Comparison of ENCODE assay signal across 16 mouse cellular contexts in genomic region chr2:72627915-72628314, GRCm38 (mm10).
DNase-seq lines count a peak whose midpoint lies in the region; ATAC-seq and TF ChIP-seq lines count a peak whose summit lies in the region.
"Had no signal": no experiment of that assay in that cellular context is flagged by ENCODE, and none has a peak within 500 bp of the region (broad histone marks: within the 10 kb centered on the region; RNA-seq: fewer than 3 reads in every experiment).

No protein-coding gene starts in this region.

- H3K9ac ChIP-seq in forebrain, embryonic 14.5 days (ENCODE audit: low read length): no peak overlapping the region
- no peak overlapping the region for H3K9ac ChIP-seq in forebrain, embryonic 11.5 days (ENCODE audit: low read length)
- H3K9ac ChIP-seq in lung, embryonic 14.5 days: no peak overlapping the region
- H3K9ac ChIP-seq: forebrain, embryonic 12.5 days; liver, embryonic 15.5 days; stomach, embryonic 15.5 days had no signal

- TF ChIP-seq CTCF in lung, embryonic 14.5 days (IDR thresholded peaks at IDR 0.05; ENCODE audit: low read depth): no peak
- no peak for TF ChIP-seq CTCF in lung, adult 2 months (IDR thresholded peaks at IDR 0.05; ENCODE audit: insufficient read depth, low read length)

- WGBS in forebrain, embryonic 14.5 days: 18% methylated on average over 3 of the region's 3 CpGs
- WGBS in forebrain, embryonic 11.5 days: 66% methylated on average over 3 of the region's 3 CpGs
- WGBS in lung, embryonic 14.5 days: 31% methylated on average over 3 of the region's 3 CpGs
- 39% methylated on average over 3 of the region's 3 CpGs for WGBS in lung, adult 2 months

- no peaks in the 10 kb centered on the region for H3K36me3 ChIP-seq in forebrain, embryonic 14.5 days (ENCODE audit: control insufficient read depth, insufficient read depth, low read length)
- no peaks in the 10 kb centered on the region for H3K36me3 ChIP-seq in forebrain, embryonic 11.5 days (ENCODE audit: control insufficient read depth, insufficient read depth, low read length)
- H3K36me3 ChIP-seq in lung, embryonic 14.5 days (ENCODE audit: insufficient read depth): no peaks in the 10 kb centered on the region
- H3K36me3 ChIP-seq: forebrain, embryonic 12.5 days; liver, embryonic 15.5 days; stomach, embryonic 15.5 days had no signal

- H3K4me3 ChIP-seq in forebrain, embryonic 14.5 days (ENCODE audit: low read depth, low read length): no peak overlapping the region
- H3K4me3 ChIP-seq in forebrain, embryonic 11.5 days (ENCODE audit: low read depth, low read length): no peak overlapping the region
- H3K4me3 ChIP-seq in lung, embryonic 14.5 days (ENCODE audit: low read depth, low read length): no peak overlapping the region
- no peak overlapping the region for H3K4me3 ChIP-seq in lung, adult 2 months (replicated peaks; ENCODE audit: extremely low read depth, low read depth, low read length)
- H3K4me3 ChIP-seq: forebrain, embryonic 12.5 days; gastrocnemius, adult 2 months; liver, embryonic 15.5 days; stomach, embryonic 15.5 days had no signal

- H3K4me2 ChIP-seq in forebrain, embryonic 14.5 days (ENCODE audit: low read length): no peak overlapping the region
- H3K4me2 ChIP-seq in forebrain, embryonic 11.5 days (ENCODE audit: low read depth, low read length, severe bottlenecking): no peak overlapping the region
- no peak overlapping the region for H3K4me2 ChIP-seq in lung, embryonic 14.5 days
- H3K4me2 ChIP-seq: forebrain, embryonic 12.5 days; liver, embryonic 15.5 days; stomach, embryonic 15.5 days had no signal

- H3K4me1 ChIP-seq in forebrain, embryonic 14.5 days (ENCODE audit: control insufficient read depth, insufficient read depth, low read length): peaks cover 36% of the 10 kb centered on the region
- peaks cover 5% of the 10 kb centered on the region; the same call in 1 of the 2 replicates for H3K4me1 ChIP-seq in forebrain, embryonic 11.5 days (replicated peaks; ENCODE audit: control insufficient read depth, insufficient read depth, low read length)
- peaks cover 12% of the 10 kb centered on the region; the same call in 1 of the 2 replicates for H3K4me1 ChIP-seq in lung, embryonic 14.5 days (ENCODE audit: insufficient read depth)
- H3K4me1 ChIP-seq in lung, adult 2 months (ENCODE audit: control insufficient read depth, insufficient read depth, low read length): no peaks in the 10 kb centered on the region
- H3K4me1 ChIP-seq: liver, embryonic 15.5 days had no signal

- no peak overlapping the region for H3K27ac ChIP-seq in forebrain, embryonic 14.5 days (ENCODE audit: low read depth, low read length)
- H3K27ac ChIP-seq in forebrain, embryonic 11.5 days (ENCODE audit: low read depth, low read length): no peak overlapping the region
- H3K27ac ChIP-seq in lung, embryonic 14.5 days (ENCODE audit: low read depth): no peak overlapping the region
- H3K27ac ChIP-seq: forebrain, embryonic 12.5 days; gastrocnemius, adult 2 months; liver, embryonic 15.5 days had no signal

- TF ChIP-seq POLR2A in lung, adult 2 months (IDR thresholded peaks at IDR 0.05; ENCODE audit: borderline replicate concordance, extremely low read depth, low read depth, low read length): no peak

- ATAC-seq in forebrain, embryonic 14.5 days: no peak
- no peak for ATAC-seq in forebrain, embryonic 11.5 days (replicated peaks; ENCODE audit: low FRiP score)
- ATAC-seq in lung, embryonic 14.5 days (ENCODE audit: insufficient read depth): no peak
- ATAC-seq: CD4-positive, CD25-positive, alpha-beta regulatory T cell, adult 4 months had no signal

- peak; percentile 68 for DNase-seq in forebrain, embryonic 14.5 days (ENCODE audit: low spot score)
- no peak for DNase-seq in forebrain, embryonic 11.5 days (ENCODE audit: low spot score)
- peak; percentile 68 for DNase-seq in lung, embryonic 14.5 days
- DNase-seq in lung, adult 2 months: no peak
- peak; percentile 36 for DNase-seq in NIH3T3 (ENCODE audit: low read depth)
- DNase-seq in adrenal gland, postnatal 36 days: peak; percentile 15 to 49
- no peak for DNase-seq in frontal cortex, postnatal 36 days (ENCODE audit: low spot score in 2 of 2)
- DNase-seq: cerebellum, adult 9-10 months; gastrocnemius, adult 2 months; heart, adult 11 months; kidney, adult 8-10 months; spleen, adult 18-20 months had no signal

- H3K9me3 ChIP-seq in forebrain, embryonic 14.5 days (replicated peaks; ENCODE audit: control insufficient read depth, low read length): no peaks in the 10 kb centered on the region
- no peaks in the 10 kb centered on the region for H3K9me3 ChIP-seq in forebrain, embryonic 11.5 days (ENCODE audit: control insufficient read depth, low read length)
- no peaks in the 10 kb centered on the region for H3K9me3 ChIP-seq in lung, embryonic 14.5 days (ENCODE audit: low read depth, low read length)
- H3K9me3 ChIP-seq: forebrain, embryonic 12.5 days; liver, embryonic 15.5 days; stomach, embryonic 15.5 days had no signal

- 0 out of 2 replicates have a peak, but pooled peaks cover 1% of the 10 kb centered on the region for H3K27me3 ChIP-seq in forebrain, embryonic 14.5 days (replicated peaks; ENCODE audit: control insufficient read depth, insufficient read depth, low read length)
- H3K27me3 ChIP-seq in forebrain, embryonic 11.5 days (ENCODE audit: control insufficient read depth, insufficient read depth, low read length): no peaks in the 10 kb centered on the region
- no peaks in the 10 kb centered on the region for H3K27me3 ChIP-seq in lung, embryonic 14.5 days (ENCODE audit: insufficient read depth, low read length)
- H3K27me3 ChIP-seq: liver, embryonic 15.5 days; stomach, embryonic 15.5 days had no signal

Comparison
In these comparisons a context has a peak if more than half of its experiments do, and no peak if none do; other contexts are left out.
1. DNase-seq: peak in forebrain, embryonic 14.5 days (single experiment), lung, embryonic 14.5 days (single experiment), NIH3T3 (single experiment) and adrenal gland, postnatal 36 days (2 of 2); none in forebrain, embryonic 11.5 days (single experiment), lung, adult 2 months (single experiment) and frontal cortex, postnatal 36 days (0 of 2).